Mouse (Mus musculus) mature B cell (primary cell): ENCODE measurements at regions not wholly inside any gene's neighbourhood (a gene's known extent, or its start where the extent isn't known, plus 50 kb on each side); places are given as distances from the start of the nearest gene placed in this dataset.
"Not testable (repeated sequence)": the region's sequence is repeated elsewhere in the genome, so short reads cannot be mapped to it uniquely, and the experiment has no call there.

Experiments used
- in situ Hi-C: fragments of 300-500 bp; cut with MboI; formaldehyde crosslinking; loops from 2 replicates; pipeline ENCODE4 v1.14.3; 2019

GRCm38 (mm10) chr12:32434506-32435002, 56.0 kb downstream of the Ccdc71l start:
- in situ Hi-C loops, result no loop called here

- in situ Hi-C loops, result no loop called here
These were observed 56.6 kb downstream of the Ccdc71l start for GRCm38 (mm10) chr12:32435126-32435525.

GRCm38 (mm10) chr12:32438209-32438608, 59.7 kb downstream of the Ccdc71l start:
- in situ Hi-C loops, result no loop called here

GRCm38 (mm10) chr12:32444770-32445169, 66.3 kb downstream of the Ccdc71l start:
- in situ Hi-C loops, result no loop called here

- in situ Hi-C loops, result no loop called here
These were observed 67.4 kb downstream of the Ccdc71l start for GRCm38 (mm10) chr12:32445874-32446273.

- in situ Hi-C loops, result no loop called here
These were observed 70.9 kb downstream of the Ccdc71l start for GRCm38 (mm10) chr12:32449373-32449772.

GRCm38 (mm10) chr12:32451226-32451625, 72.7 kb downstream of the Ccdc71l start:
- in situ Hi-C loops, result no loop called here

GRCm38 (mm10) chr12:32454794-32455193, 76.3 kb downstream of the Ccdc71l start:
- in situ Hi-C loops, result no loop called here

GRCm38 (mm10) chr12:32455231-32455630, 76.7 kb downstream of the Ccdc71l start:
- in situ Hi-C loops, result not testable (repeated sequence)

GRCm38 (mm10) chr12:32455913-32456312, 77.4 kb downstream of the Ccdc71l start:
- in situ Hi-C loops, result no loop called here

GRCm38 (mm10) chr12:32456796-32457195, 78.3 kb downstream of the Ccdc71l start:
- in situ Hi-C loops, result no loop called here

- in situ Hi-C loops, result no loop called here
These were observed 79.9 kb downstream of the Ccdc71l start for GRCm38 (mm10) chr12:32458386-32458785.

GRCm38 (mm10) chr12:32460330-32460998, 82.0 kb downstream of the Ccdc71l start:
- in situ Hi-C loops, result no loop called here

GRCm38 (mm10) chr12:32465371-32465770, 86.9 kb downstream of the Ccdc71l start:
- in situ Hi-C loops, result no loop called here

GRCm38 (mm10) chr12:32469863-32470262, 91.4 kb downstream of the Ccdc71l start:
- in situ Hi-C loops, result no loop called here

GRCm38 (mm10) chr12:32479451-32479850, 100.9 kb downstream of the Ccdc71l start:
- in situ Hi-C loops, result no loop called here

- in situ Hi-C loops, result no loop called here
These were observed 101.8 kb downstream of the Ccdc71l start for GRCm38 (mm10) chr12:32480268-32480667.

- in situ Hi-C loops, result no loop called here
These were observed 102.5 kb downstream of the Ccdc71l start for GRCm38 (mm10) chr12:32481051-32481450.

- in situ Hi-C loops, result no loop called here
These were observed 103.8 kb downstream of the Ccdc71l start for GRCm38 (mm10) chr12:32482343-32482742.

- in situ Hi-C loops, result no loop called here
These were observed 104.3 kb downstream of the Ccdc71l start for GRCm38 (mm10) chr12:32482777-32483176.

GRCm38 (mm10) chr12:32486246-32486645, 107.7 kb downstream of the Ccdc71l start:
- in situ Hi-C loops, result no loop called here

- in situ Hi-C loops, result no loop called here
These were observed 108.2 kb downstream of the Ccdc71l start for GRCm38 (mm10) chr12:32486729-32487128.

- in situ Hi-C loops, result no loop called here
These were observed 109.5 kb downstream of the Ccdc71l start for GRCm38 (mm10) chr12:32487883-32488577.
